In the genomic region with DNA sequence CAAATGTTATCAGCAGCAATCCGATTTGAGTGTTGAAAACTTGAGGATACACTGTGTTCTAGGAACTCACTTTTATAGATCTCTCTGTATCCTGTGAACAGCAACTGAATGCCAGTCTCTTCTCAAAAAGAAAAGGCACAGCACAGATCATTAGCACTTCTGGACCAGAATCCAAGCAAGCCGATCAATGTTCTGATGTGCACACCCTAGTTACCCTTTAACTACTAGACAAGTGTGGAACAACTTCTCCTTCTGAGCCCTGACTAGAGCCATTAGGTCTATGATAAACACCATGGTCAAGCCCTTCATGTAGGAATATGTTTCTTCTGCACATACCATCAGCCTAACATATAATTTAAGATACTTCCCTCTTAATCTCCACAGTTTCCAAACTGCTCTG, we compare ENCODE assay signal across 19 mouse cellular contexts.
DNase-seq lines count a peak whose midpoint lies in the region; ATAC-seq and TF ChIP-seq lines count a peak whose summit lies in the region.
"Had no signal": no experiment of that assay in that cellular context is flagged by ENCODE, and none has a peak within 500 bp of the region (broad histone marks: within the 10 kb centered on the region; RNA-seq: fewer than 3 reads in every experiment).

No protein-coding gene starts in this region.

- no peak for TF ChIP-seq POLR2A in liver, adult 2 months (IDR thresholded peaks at IDR 0.05; ENCODE audit: extremely low read depth, insufficient read depth, low read length)

- no peaks in the 10 kb centered on the region; the same call in 1 of the 2 replicates for H3K36me3 ChIP-seq in forebrain, embryonic 16.5 days (ENCODE audit: control insufficient read depth, insufficient read depth)
- no peaks in the 10 kb centered on the region; the same call in 1 of the 2 replicates for H3K36me3 ChIP-seq in forebrain, embryonic 11.5 days (ENCODE audit: control insufficient read depth, insufficient read depth, low read length)
- peaks cover 13% of the 10 kb centered on the region; the same call in 1 of the 2 replicates for H3K36me3 ChIP-seq in heart, postnatal 0 days (replicated peaks; ENCODE audit: control insufficient read depth, insufficient read depth, low read length)
- peaks cover 12% of the 10 kb centered on the region for H3K36me3 ChIP-seq in liver, adult 2 months (ENCODE audit: control insufficient read depth, insufficient read depth, low read length)
- H3K36me3 ChIP-seq in liver, embryonic 12.5 days, result 0 out of 2 replicates have a peak, but pooled peaks cover 3% of the 10 kb centered on the region

- H3K9me3 ChIP-seq in forebrain, embryonic 16.5 days (ENCODE audit: control insufficient read depth, low read length), result no peaks in the 10 kb centered on the region
- H3K9me3 ChIP-seq in forebrain, embryonic 11.5 days (ENCODE audit: control insufficient read depth, low read length), result no peaks in the 10 kb centered on the region
- H3K9me3 ChIP-seq in heart, postnatal 0 days (replicated peaks; ENCODE audit: control insufficient read depth, low read length), result no peaks in the 10 kb centered on the region
- H3K9me3 ChIP-seq in liver, embryonic 12.5 days (replicated peaks), result no peaks in the 10 kb centered on the region
- H3K9me3 ChIP-seq: forebrain, embryonic 12.5 days; hindbrain, embryonic 13.5 days; limb, embryonic 15.5 days; midbrain, embryonic 12.5 days had no signal

- no peak for TF ChIP-seq CTCF in heart, postnatal 0 days (IDR thresholded peaks at IDR 0.05; ENCODE audit: low read depth)
- no peak for TF ChIP-seq CTCF in liver, adult 2 months (IDR thresholded peaks at IDR 0.05; ENCODE audit: low read depth, low read length)

- no peaks in the 10 kb centered on the region for H3K27me3 ChIP-seq in forebrain, embryonic 16.5 days (replicated peaks; ENCODE audit: control insufficient read depth, insufficient read depth, low read length)
- no peaks in the 10 kb centered on the region for H3K27me3 ChIP-seq in forebrain, embryonic 11.5 days (ENCODE audit: control insufficient read depth, insufficient read depth, low read length)
- no peaks in the 10 kb centered on the region for H3K27me3 ChIP-seq in heart, postnatal 0 days (ENCODE audit: control insufficient read depth, insufficient read depth, low read length)
- H3K27me3 ChIP-seq in liver, adult 2 months (ENCODE audit: control insufficient read depth, insufficient read depth, low read length), result no peaks in the 10 kb centered on the region
- no peaks in the 10 kb centered on the region for H3K27me3 ChIP-seq in liver, embryonic 12.5 days (replicated peaks)
- H3K27me3 ChIP-seq: forebrain, embryonic 12.5 days; hindbrain, embryonic 13.5 days; limb, embryonic 15.5 days; midbrain, embryonic 12.5 days had no signal

- no peak for ATAC-seq in forebrain, embryonic 16.5 days
- ATAC-seq in forebrain, embryonic 11.5 days (replicated peaks; ENCODE audit: low FRiP score), result no peak
- ATAC-seq in heart, postnatal 0 days (ENCODE audit: insufficient read depth, low read depth), result no peak
- ATAC-seq in liver, embryonic 12.5 days, result no peak
- no peak for ATAC-seq in monocyte, adult 5-6 weeks (replicated peaks; ENCODE audit: insufficient number of reproducible peaks, low FRiP score, low TSS enrichment, poor library complexity, severe bottlenecking)
- ATAC-seq: CD4-positive, CD25-positive, alpha-beta regulatory T cell, adult 4 months had no signal

- H3K4me1 ChIP-seq in forebrain, embryonic 16.5 days (replicated peaks; ENCODE audit: control insufficient read depth, insufficient read depth, low read length), result peaks cover 42% of the 10 kb centered on the region
- H3K4me1 ChIP-seq in forebrain, embryonic 11.5 days (replicated peaks; ENCODE audit: control insufficient read depth, insufficient read depth, low read length), result 0 out of 2 replicates have a peak, but pooled peaks cover 1% of the 10 kb centered on the region
- peaks cover 48% of the 10 kb centered on the region for H3K4me1 ChIP-seq in heart, postnatal 0 days (ENCODE audit: control insufficient read depth, insufficient read depth)
- H3K4me1 ChIP-seq in liver, adult 2 months (ENCODE audit: control insufficient read depth, insufficient read depth, low read length), result peaks cover 31% of the 10 kb centered on the region
- H3K4me1 ChIP-seq in liver, embryonic 12.5 days, result no peaks in the 10 kb centered on the region; the same call in 1 of the 2 replicates

- DNase-seq in forebrain, embryonic 11.5 days (ENCODE audit: low spot score), result no peak
- DNase-seq in heart, postnatal 0 days (ENCODE audit: low spot score), result no peak
- no peak for DNase-seq in heart, adult 11 months
- DNase-seq in liver, adult 2 months (ENCODE audit: extremely low read depth, low read depth, low spot score), result peak; percentile 95
- DNase-seq: adrenal gland, postnatal 14 days; cerebellum, adult 8-10 months; gastrocnemius, postnatal 14 days; heart, postnatal 36 days; left cerebral cortex, postnatal 4 days; lung, adult 18-20 months; lung, postnatal 14 days had no signal

- WGBS in forebrain, embryonic 16.5 days, result 76% methylated on average over 2 of the region's 2 CpGs
- WGBS in forebrain, embryonic 11.5 days, result 93% methylated on average over 2 of the region's 2 CpGs
- WGBS in heart, postnatal 0 days, result 73% methylated on average over 2 of the region's 2 CpGs
- 15% methylated on average over 2 of the region's 2 CpGs for WGBS in liver, adult 2 months
- 74% methylated on average over 2 of the region's 2 CpGs for WGBS in liver, embryonic 12.5 days (ENCODE audit: insufficient replicate concordance)

- H3K27ac ChIP-seq in forebrain, embryonic 16.5 days (ENCODE audit: low read length), result no peak overlapping the region
- no peak overlapping the region for H3K27ac ChIP-seq in forebrain, embryonic 11.5 days (ENCODE audit: low read depth, low read length)
- peak overlapping the region; percentile 71 for H3K27ac ChIP-seq in heart, postnatal 0 days (ENCODE audit: low read depth)
- H3K27ac ChIP-seq in liver, adult 2 months (replicated peaks; ENCODE audit: insufficient read depth, low read depth, low read length), result peak overlapping the region; percentile 79
- H3K27ac ChIP-seq in liver, embryonic 12.5 days, result no peak overlapping the region
- H3K27ac ChIP-seq: forebrain, embryonic 12.5 days; hindbrain, embryonic 13.5 days; limb, embryonic 15.5 days; midbrain, embryonic 12.5 days had no signal

- TF ChIP-seq EP300 in heart, postnatal 0 days (IDR thresholded peaks at IDR 0.05; ENCODE audit: low read depth), result no peak

- peak overlapping the region; percentile 27 for H3K4me2 ChIP-seq in forebrain, embryonic 16.5 days (ENCODE audit: low read length)
- H3K4me2 ChIP-seq in forebrain, embryonic 11.5 days (ENCODE audit: low read depth, low read length, severe bottlenecking), result no peak overlapping the region
- no peak overlapping the region for H3K4me2 ChIP-seq in heart, postnatal 0 days (ENCODE audit: low read depth, low read length)
- no peak overlapping the region for H3K4me2 ChIP-seq in liver, embryonic 12.5 days
- H3K4me2 ChIP-seq: forebrain, embryonic 12.5 days; hindbrain, embryonic 13.5 days; limb, embryonic 15.5 days; midbrain, embryonic 12.5 days had no signal

- H3K4me3 ChIP-seq in forebrain, embryonic 16.5 days (replicated peaks; ENCODE audit: low read length), result no peak overlapping the region
- no peak overlapping the region for H3K4me3 ChIP-seq in forebrain, embryonic 11.5 days (ENCODE audit: low read depth, low read length)
- no peak overlapping the region for H3K4me3 ChIP-seq in heart, postnatal 0 days (ENCODE audit: low read depth, low read length)
- H3K4me3 ChIP-seq in liver, adult 2 months (ENCODE audit: insufficient read depth, low read depth, low read length), result no peak overlapping the region
- H3K4me3 ChIP-seq in liver, embryonic 12.5 days, result no peak overlapping the region
- H3K4me3 ChIP-seq: forebrain, embryonic 12.5 days; hindbrain, embryonic 13.5 days; limb, embryonic 15.5 days; midbrain, embryonic 12.5 days had no signal

- H3K79me2 ChIP-seq in liver, adult 2 months (ENCODE audit: control insufficient read depth, insufficient read depth, low read length), result peaks cover 22% of the 10 kb centered on the region; the same call in 1 of the 2 replicates

- H3K9ac ChIP-seq in forebrain, embryonic 16.5 days (replicated peaks; ENCODE audit: low read depth, low read length), result no peak overlapping the region
- no peak overlapping the region for H3K9ac ChIP-seq in forebrain, embryonic 11.5 days (ENCODE audit: low read length)
- H3K9ac ChIP-seq in heart, postnatal 0 days (replicated peaks; ENCODE audit: low read depth, low read length), result no peak overlapping the region
- no peak overlapping the region for H3K9ac ChIP-seq in liver, adult 2 months (ENCODE audit: low read depth, low read length)
- no peak overlapping the region for H3K9ac ChIP-seq in liver, embryonic 12.5 days
- H3K9ac ChIP-seq: forebrain, embryonic 12.5 days; hindbrain, embryonic 13.5 days; limb, embryonic 15.5 days; midbrain, embryonic 12.5 days had no signal

Comparison
In these comparisons a context has a peak if more than half of its experiments do, and no peak if none do; other contexts are left out.
1. H3K27ac ChIP-seq: peak in heart, postnatal 0 days (single experiment) and liver, adult 2 months (single experiment); none in forebrain, embryonic 16.5 days (single experiment), forebrain, embryonic 11.5 days (single experiment) and liver, embryonic 12.5 days (single experiment).